Comparison of ENCODE assay signal across 18 mouse cellular contexts in the genomic region with DNA sequence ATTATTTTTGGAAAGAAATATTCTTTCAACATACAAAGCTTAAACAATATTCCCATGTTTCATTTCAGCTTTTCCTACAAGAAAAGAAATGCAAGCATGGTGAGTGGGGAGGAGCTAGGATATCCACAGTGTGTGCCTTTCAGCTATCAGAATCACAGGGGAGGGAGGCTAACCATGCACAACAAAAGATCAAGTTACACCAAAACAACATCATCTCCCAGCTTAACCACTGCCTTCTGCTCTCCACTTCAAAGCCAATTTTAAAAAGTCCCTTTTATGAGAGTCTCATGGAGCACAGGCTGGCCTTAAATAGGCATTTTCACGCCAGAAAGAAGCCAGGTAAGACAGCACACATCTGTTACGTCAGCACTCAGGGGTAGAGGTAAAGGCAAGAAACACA. TPM values are rescaled to one million over a fixed set of nuclear protein-coding genes. Genes with fewer than 3 reads are reported as not detected.
DNase-seq lines count a peak whose midpoint lies in the region; ATAC-seq lines count a peak whose summit lies in the region.
"Had no signal": no experiment of that assay in that cellular context is flagged by ENCODE, and none has a peak within 500 bp of the region (broad histone marks: within the 10 kb centered on the region; RNA-seq: fewer than 3 reads in every experiment).

No protein-coding gene starts in this region.

- H3K9me3 ChIP-seq in forebrain, embryonic 12.5 days: no peaks in the 10 kb centered on the region
- no peaks in the 10 kb centered on the region for H3K9me3 ChIP-seq in forebrain, embryonic 16.5 days (ENCODE audit: control insufficient read depth, low read length)
- H3K9me3 ChIP-seq in limb, embryonic 13.5 days: no peaks in the 10 kb centered on the region
- H3K9me3 ChIP-seq in limb, embryonic 10.5 days (replicated peaks): no peaks in the 10 kb centered on the region
- H3K9me3 ChIP-seq: embryonic facial prominence, embryonic 15.5 days; heart, embryonic 12.5 days; liver, embryonic 15.5 days had no signal

- H3K4me3 ChIP-seq in forebrain, embryonic 12.5 days (replicated peaks): no peak overlapping the region
- H3K4me3 ChIP-seq in forebrain, embryonic 16.5 days (replicated peaks; ENCODE audit: low read length): no peak overlapping the region
- H3K4me3 ChIP-seq in limb, embryonic 13.5 days: no peak overlapping the region
- H3K4me3 ChIP-seq in limb, embryonic 10.5 days: no peak overlapping the region
- H3K4me3 ChIP-seq: embryonic facial prominence, embryonic 15.5 days; heart, embryonic 12.5 days; liver, embryonic 15.5 days had no signal

- no peaks in the 10 kb centered on the region for H3K27me3 ChIP-seq in forebrain, embryonic 12.5 days
- no peaks in the 10 kb centered on the region for H3K27me3 ChIP-seq in forebrain, embryonic 16.5 days (replicated peaks; ENCODE audit: control insufficient read depth, insufficient read depth, low read length)
- no peaks in the 10 kb centered on the region for H3K27me3 ChIP-seq in limb, embryonic 13.5 days
- H3K27me3 ChIP-seq in limb, embryonic 10.5 days (ENCODE audit: low read depth, poor library complexity, severe bottlenecking): no peaks in the 10 kb centered on the region
- H3K27me3 ChIP-seq: embryonic facial prominence, embryonic 15.5 days; heart, embryonic 12.5 days; liver, embryonic 15.5 days had no signal

- ATAC-seq in forebrain, embryonic 12.5 days (ENCODE audit: low FRiP score): no peak
- no peak for ATAC-seq in forebrain, embryonic 16.5 days
- no peak for ATAC-seq in limb, embryonic 13.5 days (ENCODE audit: low FRiP score, low read depth)
- ATAC-seq in erythroblast, adult 5-6 weeks (replicated peaks; ENCODE audit: low FRiP score, poor library complexity, severe bottlenecking): no peak

- H3K36me3 ChIP-seq in forebrain, embryonic 12.5 days (replicated peaks): no peaks in the 10 kb centered on the region
- no peaks in the 10 kb centered on the region for H3K36me3 ChIP-seq in forebrain, embryonic 16.5 days (ENCODE audit: control insufficient read depth, insufficient read depth)
- peaks cover 2% of the 10 kb centered on the region; the same call in 1 of the 2 replicates for H3K36me3 ChIP-seq in limb, embryonic 13.5 days
- H3K36me3 ChIP-seq in limb, embryonic 10.5 days: peaks cover 14% of the 10 kb centered on the region
- H3K36me3 ChIP-seq: embryonic facial prominence, embryonic 15.5 days; heart, embryonic 12.5 days had no signal

- WGBS in forebrain, embryonic 12.5 days: 59% methylated on average over 2 of the region's 2 CpGs
- WGBS in forebrain, embryonic 16.5 days: 33% methylated on average over 2 of the region's 2 CpGs
- 27% methylated on average over 2 of the region's 2 CpGs for WGBS in limb, embryonic 13.5 days
- 37% methylated on average over 2 of the region's 2 CpGs for WGBS in limb, embryonic 10.5 days

- H3K4me2 ChIP-seq in forebrain, embryonic 12.5 days: no peak overlapping the region
- no peak overlapping the region for H3K4me2 ChIP-seq in forebrain, embryonic 16.5 days (ENCODE audit: low read length)
- H3K4me2 ChIP-seq in limb, embryonic 13.5 days (replicated peaks): no peak overlapping the region
- H3K4me2 ChIP-seq: embryonic facial prominence, embryonic 15.5 days; heart, embryonic 12.5 days; liver, embryonic 15.5 days had no signal

- no peak for DNase-seq in limb, embryonic 10.5 days (ENCODE audit: low spot score)
- DNase-seq in adipocyte (ENCODE audit: low spot score) (peak; percentile 20), MN1 (ENCODE audit: low spot score) (no peak)
- DNase-seq in naive thymus-derived CD4-positive, alpha-beta T cell, adult 2 months (ENCODE audit: low read depth): peak; percentile 26
- DNase-seq: cerebellum, postnatal 14 days; gastrocnemius, postnatal 36 days; heart, postnatal 36 days; kidney, postnatal 14 days; lung, postnatal 14 days; right cerebral cortex, adult 18-20 months; thymus, postnatal 14 days had no signal

- no peak overlapping the region for H3K9ac ChIP-seq in forebrain, embryonic 12.5 days
- no peak overlapping the region for H3K9ac ChIP-seq in forebrain, embryonic 16.5 days (replicated peaks; ENCODE audit: low read depth, low read length)
- no peak overlapping the region for H3K9ac ChIP-seq in limb, embryonic 13.5 days
- H3K9ac ChIP-seq: embryonic facial prominence, embryonic 15.5 days; heart, embryonic 12.5 days; liver, embryonic 15.5 days had no signal

- peak overlapping the region; percentile 56; the same call in 1 of the 2 replicates for H3K27ac ChIP-seq in forebrain, embryonic 12.5 days
- no peak overlapping the region for H3K27ac ChIP-seq in forebrain, embryonic 16.5 days (ENCODE audit: low read length)
- H3K27ac ChIP-seq in limb, embryonic 13.5 days: peak overlapping the region; percentile 39; the same call in 1 of the 2 replicates
- no peak overlapping the region for H3K27ac ChIP-seq in limb, embryonic 10.5 days
- H3K27ac ChIP-seq: embryonic facial prominence, embryonic 15.5 days; liver, embryonic 15.5 days had no signal

- peaks cover 24% of the 10 kb centered on the region for H3K4me1 ChIP-seq in forebrain, embryonic 12.5 days
- H3K4me1 ChIP-seq in forebrain, embryonic 16.5 days (replicated peaks; ENCODE audit: control insufficient read depth, insufficient read depth, low read length): peaks cover 18% of the 10 kb centered on the region
- H3K4me1 ChIP-seq in limb, embryonic 13.5 days: peaks cover 14% of the 10 kb centered on the region
- no peaks in the 10 kb centered on the region for H3K4me1 ChIP-seq in limb, embryonic 10.5 days

RNA-seq across cellular contexts. Expression of a gene that starts 39.6 kb away (rescaled TPM):
- polyA plus RNA-seq in forebrain, embryonic 12.5 days (2016; fragmentation: Nextera tagmentation; extraction: Ambion mirVana): 71.6 and 77.7 TPM in 2 replicates
- polyA plus RNA-seq in forebrain, embryonic 16.5 days (2015; fragmentation: Nextera tagmentation; extraction: Ambion mirVana): 98.0 and 103 TPM in 2 replicates
- polyA plus RNA-seq in limb, embryonic 13.5 days (2015; fragmentation: Nextera tagmentation; extraction: Ambion mirVana): 101 and 110 TPM in 2 replicates
- 115 and 132 TPM in 2 replicates for polyA plus RNA-seq in limb, embryonic 10.5 days (2016; fragmentation: Nextera tagmentation; extraction: Ambion mirVana)
- 4.6 and 8.5 TPM in 2 replicates for total RNA-seq in erythroblast, adult 5-6 weeks (2015; ENCODE audit: low replicate concordance)
- total RNA-seq in erythroblast, adult 5-6 weeks (2017; ENCODE audit: low replicate concordance): 3.2 and 7.7 TPM in 2 replicates

RNA-seq across cellular contexts. Expression of a gene that starts 54.2 kb away (rescaled TPM):
- polyA plus RNA-seq in forebrain, embryonic 12.5 days (2016; fragmentation: Nextera tagmentation; extraction: Ambion mirVana): 26.3 and 26.8 TPM in 2 replicates
- 13.1 and 13.8 TPM in 2 replicates for polyA plus RNA-seq in forebrain, embryonic 16.5 days (2015; fragmentation: Nextera tagmentation; extraction: Ambion mirVana)
- polyA plus RNA-seq in limb, embryonic 13.5 days (2015; fragmentation: Nextera tagmentation; extraction: Ambion mirVana): 26.4 and 28.2 TPM in 2 replicates
- 30.3 and 33.4 TPM in 2 replicates for polyA plus RNA-seq in limb, embryonic 10.5 days (2016; fragmentation: Nextera tagmentation; extraction: Ambion mirVana)
- 13.1 and 15.7 TPM in 2 replicates for total RNA-seq in erythroblast, adult 5-6 weeks (2015; ENCODE audit: low replicate concordance)
- total RNA-seq in erythroblast, adult 5-6 weeks (2017; ENCODE audit: low replicate concordance): 26.1 and 51.7 TPM in 2 replicates

Comparison
In these comparisons a context has a peak if more than half of its experiments do, and no peak if none do; other contexts are left out.
1. H3K27ac ChIP-seq: peak in forebrain, embryonic 12.5 days (single experiment) and limb, embryonic 13.5 days (single experiment); none in forebrain, embryonic 16.5 days (single experiment) and limb, embryonic 10.5 days (single experiment).
2. DNase-seq: peak in adipocyte (single experiment) and naive thymus-derived CD4-positive, alpha-beta T cell, adult 2 months (single experiment); none in limb, embryonic 10.5 days (single experiment) and MN1 (single experiment).